Mouse (Mus musculus): ENCODE data around the gene C1galt1.

- TF ChIP-seq RAD21 (IDR thresholded peaks at IDR 0.05; ENCODE audit: low read depth, low read length) (no peak), CTCF (conservative IDR thresholded peaks at IDR 0.05 in 1 of 2, IDR thresholded peaks at IDR 0.05 in 1 of 2; ENCODE audit: low read depth in 2 of 2, low read length in 2 of 2) (no peak), ELF1 (IDR thresholded peaks at IDR 0.05; ENCODE audit: low read depth, low read length) (no peak), POLR2A (IDR thresholded peaks at IDR 0.05; ENCODE audit: low read depth, low read length) (no peak), TCF12 (IDR thresholded peaks at IDR 0.05; ENCODE audit: low read depth, low read length) (no peak), HCFC1 (IDR thresholded peaks at IDR 0.05; ENCODE audit: low read depth, low read length) (no peak), ZC3H11A (IDR thresholded peaks at IDR 0.05; ENCODE audit: low read depth, low read length) (no peak), POLR2AphosphoS2 (IDR thresholded peaks at IDR 0.05; ENCODE audit: low read depth, low read length) (no peak), E2F4 (IDR thresholded peaks at IDR 0.05; ENCODE audit: insufficient replicate concordance, low read depth, low read length) (no peak), MEF2A (IDR thresholded peaks at IDR 0.05; ENCODE audit: borderline replicate concordance, low read depth, low read length) (no peak), ZNF384 (IDR thresholded peaks at IDR 0.05; ENCODE audit: low read depth, low read length) (no peak)
Measured at GRCm38 (mm10) chr6:7814146-7814545, 30.5 kb upstream of the C1galt1 start.
